Mouse (Mus musculus): ENCODE data around the gene Adora2a.
"Not testable (repeated sequence)": the region's sequence is repeated elsewhere in the genome, so short reads cannot be mapped to it uniquely, and the experiment has no call there.

Adora2a gene

DNA sequence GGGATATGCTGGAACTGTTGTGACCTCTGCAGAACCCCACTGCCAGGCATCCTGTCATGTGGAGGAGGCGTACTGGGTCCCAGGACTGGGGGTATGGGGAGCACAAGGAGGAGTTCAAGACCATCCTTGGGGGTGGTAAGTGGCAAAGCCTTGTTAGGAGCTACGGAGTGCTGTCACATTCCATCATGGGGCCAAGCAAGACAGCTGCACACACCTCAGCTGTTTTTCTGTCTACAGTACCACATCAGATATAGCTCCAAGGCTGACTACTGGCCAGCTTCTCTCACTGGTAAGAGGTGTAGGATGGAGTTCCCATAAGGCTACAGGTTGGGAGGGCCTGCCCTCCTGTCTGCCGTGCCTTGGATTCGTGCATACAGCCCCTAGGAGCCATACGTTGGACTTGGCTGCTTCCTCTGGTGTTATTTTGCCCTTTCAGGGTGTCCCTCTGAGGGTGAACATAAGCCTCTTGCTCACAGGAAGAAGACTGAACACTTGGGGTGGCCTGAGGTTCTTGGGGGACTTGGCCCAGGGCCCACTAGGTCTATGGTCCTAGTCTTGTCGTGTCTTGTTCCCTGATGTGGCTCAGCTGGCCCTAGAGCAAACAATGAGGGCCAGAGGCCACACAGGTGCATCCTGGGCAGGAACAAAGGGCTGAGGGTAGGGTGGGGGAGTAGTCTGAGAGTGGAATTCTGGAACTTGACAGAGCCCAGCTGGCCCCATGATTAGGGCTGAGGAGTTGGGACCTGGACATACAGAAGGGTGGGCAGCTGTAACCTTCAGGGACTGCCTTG lies 2.3 kb upstream of the Adora2a start:
- no peak for DNase-seq (ENCODE audit: low read depth, low spot score)

- no peak for DNase-seq (ENCODE audit: low read depth, low spot score)
Measured at GRCm38 (mm10) chr10:75315756-75316155, 921 bp upstream of the Adora2a start.

DNA sequence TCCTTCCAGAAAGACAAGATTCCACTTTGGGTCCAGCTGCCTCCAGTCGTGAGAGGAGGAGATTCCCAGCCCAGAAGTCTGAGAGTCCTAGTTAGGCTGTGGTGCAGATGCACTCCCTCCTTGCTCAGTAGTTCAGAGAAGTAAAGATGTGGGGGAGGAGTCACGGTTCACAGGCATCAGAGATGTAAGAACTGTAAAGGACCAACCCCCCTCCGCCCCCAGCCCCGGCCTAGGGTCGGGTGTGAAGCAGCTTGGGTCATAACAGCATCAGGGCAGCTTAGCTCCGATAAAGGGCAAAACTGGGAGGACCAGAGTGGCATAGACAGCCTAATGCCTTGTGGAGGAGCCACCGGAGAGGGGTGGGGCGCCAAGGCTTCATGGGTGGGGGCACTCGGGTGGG lies 205 bp upstream of the Adora2a start:
- DNase-seq (ENCODE audit: low read depth, low spot score), result no peak

- DNase-seq (ENCODE audit: low read depth, low spot score), result no peak
Measured at GRCm38 (mm10) chr10:75316908-75317761, 458 bp downstream of the Adora2a start.

- DNase-seq (ENCODE audit: low read depth, low spot score), result no peak
Measured at GRCm38 (mm10) chr10:75318206-75318605, 1.5 kb downstream of the Adora2a start.

DNA sequence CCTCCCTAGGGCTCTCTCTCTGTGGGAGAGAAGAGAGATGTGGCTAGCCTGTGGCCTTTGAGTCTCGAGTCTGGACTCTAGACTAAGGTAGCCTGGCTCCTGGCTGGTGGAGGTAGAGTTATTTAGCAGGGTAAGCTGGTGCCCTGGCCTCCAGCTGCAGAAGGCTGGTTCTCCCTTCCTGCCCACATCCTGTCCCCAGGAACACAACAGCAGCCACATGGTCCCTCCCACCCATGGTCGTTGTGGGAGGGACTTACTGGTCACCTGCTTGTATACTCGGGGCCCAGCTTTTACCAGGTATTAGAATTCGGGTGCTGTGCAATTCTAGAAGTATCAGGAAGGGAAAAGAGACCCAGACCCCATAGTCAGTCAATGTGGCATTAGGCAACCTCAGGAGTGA lies 3.6 kb downstream of the Adora2a start:
- DNase-seq (ENCODE audit: low read depth, low spot score), result no peak

DNA sequence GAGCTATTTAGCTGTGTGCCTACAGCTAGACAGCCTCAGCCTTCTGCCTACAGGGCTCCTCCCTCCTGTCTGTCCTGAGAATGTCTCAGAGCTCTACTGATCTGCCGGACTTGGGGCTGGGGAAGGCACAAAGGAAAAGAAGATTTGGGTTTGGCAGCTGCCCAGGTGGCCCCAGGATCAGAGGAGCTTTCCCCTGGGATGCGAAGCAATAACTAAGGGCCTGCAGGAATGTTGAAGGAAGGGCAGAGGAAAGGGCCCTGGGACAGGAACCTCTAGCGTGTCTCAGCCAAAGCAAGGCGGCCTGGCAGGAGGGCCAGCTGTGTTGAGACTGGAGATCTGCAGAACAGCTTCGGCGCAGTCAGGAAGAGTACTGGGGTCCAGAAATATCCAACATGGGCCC lies 6.3 kb downstream of the Adora2a start:
- DNase-seq (ENCODE audit: low read depth, low spot score), result no peak

GRCm38 (mm10) chr10:75323986-75324385 lies 7.3 kb downstream of the Adora2a start:
- DNase-seq (ENCODE audit: low read depth, low spot score), result no peak

DNA sequence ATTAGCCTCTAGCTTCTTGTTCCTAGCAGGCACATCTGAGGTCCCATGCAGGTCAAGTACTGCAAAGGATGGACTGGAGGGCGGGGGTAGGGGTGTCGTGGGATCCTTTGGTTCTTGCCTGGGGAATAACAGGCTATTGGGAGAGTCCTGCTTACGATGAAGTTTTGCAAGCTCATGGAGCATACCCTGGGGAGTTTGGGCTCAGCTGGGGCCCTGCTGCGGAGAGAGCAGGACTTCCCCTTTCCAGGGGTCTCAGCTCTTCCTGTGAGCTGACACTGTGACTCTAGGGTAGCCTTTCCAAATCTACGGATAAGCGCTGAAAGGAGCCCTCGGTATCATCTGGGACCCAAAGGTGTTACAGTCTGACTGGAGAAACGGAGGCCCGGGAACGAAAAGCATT lies 7.7 kb downstream of the Adora2a start:
- no peak for DNase-seq (ENCODE audit: low read depth, low spot score)

- no peak for DNase-seq (ENCODE audit: low read depth, low spot score)
Measured at GRCm38 (mm10) chr10:75325821-75326220, 9.1 kb downstream of the Adora2a start.

DNA sequence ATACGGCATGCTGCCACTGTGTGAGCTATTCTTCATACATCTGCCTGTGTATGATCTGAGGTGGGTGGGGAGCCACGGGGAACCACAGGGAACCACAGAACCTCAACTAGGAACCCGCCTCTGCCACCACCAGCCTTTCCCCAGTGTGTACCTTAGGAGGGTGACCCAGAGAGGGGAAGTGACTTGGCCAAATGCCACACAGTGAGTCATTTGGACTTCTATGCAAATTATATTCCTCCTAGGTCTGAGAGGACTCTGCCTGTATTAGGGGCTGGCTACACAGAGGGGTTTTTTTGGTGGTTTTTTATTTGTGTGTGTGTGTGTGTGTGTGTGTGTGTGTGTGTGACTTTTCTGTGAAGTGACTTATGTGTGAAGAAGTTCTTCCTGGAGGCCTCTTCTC lies 9.9 kb downstream of the Adora2a start:
- no peak for DNase-seq (ENCODE audit: low read depth, low spot score)

GRCm38 (mm10) chr10:75327081-75327480 lies 10.4 kb downstream of the Adora2a start:
- DNase-seq (ENCODE audit: low read depth, low spot score), result no peak

GRCm38 (mm10) chr10:75328201-75328704 lies 11.6 kb downstream of the Adora2a start:
- DNase-seq (ENCODE audit: low read depth, low spot score), result no peak

- no peak for DNase-seq (ENCODE audit: low read depth, low spot score)
Measured at GRCm38 (mm10) chr10:75332268-75332667, 15.6 kb downstream of the Adora2a start.

- no peak for DNase-seq (ENCODE audit: low read depth, low spot score)
Measured at GRCm38 (mm10) chr10:75333176-75333776, 16.6 kb downstream of the Adora2a start.

GRCm38 (mm10) chr10:75334175-75334574 lies 17.5 kb downstream of the Adora2a start:
- DNase-seq (ENCODE audit: low read depth, low spot score), result no peak

DNA sequence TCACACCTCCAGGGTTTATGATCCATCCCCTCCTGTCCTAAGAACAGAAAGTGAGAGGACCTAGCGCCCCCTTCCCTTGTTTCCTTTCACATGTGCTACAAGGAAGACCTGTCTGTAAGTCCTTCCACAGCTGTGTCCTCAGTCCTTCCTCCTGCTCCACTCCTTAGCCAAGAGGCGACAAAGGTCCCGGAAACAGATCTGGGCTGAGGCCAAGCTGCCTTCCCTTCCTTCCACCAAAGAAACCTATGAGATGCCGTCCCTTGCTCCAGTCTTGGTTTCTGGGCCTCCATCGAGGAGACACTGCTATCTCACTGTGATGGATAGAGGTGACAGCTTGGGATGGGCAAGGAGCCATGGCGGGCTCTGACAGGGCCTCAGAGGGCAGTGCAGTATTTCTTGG lies 18.4 kb downstream of the Adora2a start:
- DNase-seq (ENCODE audit: low read depth, low spot score), result no peak

- no peak for DNase-seq (ENCODE audit: low read depth, low spot score)
Measured at GRCm38 (mm10) chr10:75337231-75337630, 20.6 kb downstream of the Adora2a start.

DNA sequence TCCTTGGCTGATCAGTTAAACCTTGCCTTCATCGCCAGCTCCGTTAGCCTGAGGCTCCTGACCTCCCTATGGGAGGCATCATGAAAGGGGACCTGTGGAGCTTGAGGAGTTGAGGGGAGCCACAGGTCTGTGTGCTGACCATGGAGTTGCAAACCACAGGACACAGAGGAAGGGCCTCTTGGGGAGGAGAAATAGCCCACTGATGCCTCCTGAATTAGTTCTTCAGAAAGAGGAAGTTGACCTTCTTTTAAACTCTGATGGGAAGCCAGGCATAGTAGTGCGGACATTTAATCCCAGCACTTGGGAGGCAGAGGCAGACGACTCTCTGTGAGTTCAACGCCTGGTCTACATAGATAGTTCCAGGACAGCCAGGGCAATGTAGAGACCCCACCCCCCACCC lies 22.2 kb downstream of the Adora2a start:
- no peak for DNase-seq (ENCODE audit: low read depth, low spot score)

- DNase-seq (ENCODE audit: low read depth, low spot score), result no peak
Measured at GRCm38 (mm10) chr10:75339377-75339776, 22.7 kb downstream of the Adora2a start.

- DNase-seq (ENCODE audit: low read depth, low spot score), result no peak
Measured at GRCm38 (mm10) chr10:75341936-75342335, 25.3 kb downstream of the Adora2a start.

DNA sequence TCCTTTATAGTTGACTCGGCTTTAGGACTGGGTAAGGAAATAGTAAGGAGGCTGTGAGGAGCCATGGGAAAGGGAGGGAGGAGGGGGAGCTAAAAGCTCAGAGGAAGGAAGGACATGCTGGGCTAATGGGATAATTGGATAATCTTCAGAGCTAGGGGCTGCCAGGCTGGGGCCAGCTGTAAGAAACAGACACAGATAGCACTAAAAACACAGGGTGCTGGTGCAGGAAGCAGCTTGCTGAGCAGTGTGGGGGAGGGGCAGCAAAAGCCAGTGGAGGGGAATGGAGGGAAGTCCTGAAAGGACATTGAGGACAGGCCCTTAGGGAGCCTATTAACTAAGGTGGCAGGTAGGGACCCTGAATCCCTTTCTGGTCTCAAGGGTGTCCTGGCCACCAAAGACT lies 27.9 kb downstream of the Adora2a start:
- not testable (repeated sequence) for DNase-seq (ENCODE audit: low read depth, low spot score)
